Mouse (Mus musculus) cerebellum, postnatal 14 days (tissue): ENCODE data around the gene Egf.

Experiments
- DNase-seq, 2 experiments: peaks; one replicate each; pipeline ENCODE4 v3.0.0; 2021; ENCODE audit warnings: mixed read lengths in 2 of 2

Gene Egf

DNA sequence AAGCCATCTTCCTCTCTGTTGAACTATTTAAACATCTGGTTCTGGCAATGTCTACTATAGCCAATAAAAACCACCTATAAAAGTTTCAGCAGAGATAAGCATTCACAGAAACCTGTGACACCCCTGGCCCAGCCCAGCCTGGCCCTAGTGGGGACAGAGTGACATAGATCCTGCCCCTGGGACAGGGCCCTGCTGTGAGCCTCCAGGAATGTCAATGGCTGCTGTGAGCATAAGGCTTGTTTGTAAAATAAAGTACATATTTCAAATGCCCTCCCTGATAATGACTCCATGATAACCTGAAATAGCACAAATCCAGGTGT is 104.9 kb downstream of the Egf start:
- DNase-seq: no peak

DNA sequence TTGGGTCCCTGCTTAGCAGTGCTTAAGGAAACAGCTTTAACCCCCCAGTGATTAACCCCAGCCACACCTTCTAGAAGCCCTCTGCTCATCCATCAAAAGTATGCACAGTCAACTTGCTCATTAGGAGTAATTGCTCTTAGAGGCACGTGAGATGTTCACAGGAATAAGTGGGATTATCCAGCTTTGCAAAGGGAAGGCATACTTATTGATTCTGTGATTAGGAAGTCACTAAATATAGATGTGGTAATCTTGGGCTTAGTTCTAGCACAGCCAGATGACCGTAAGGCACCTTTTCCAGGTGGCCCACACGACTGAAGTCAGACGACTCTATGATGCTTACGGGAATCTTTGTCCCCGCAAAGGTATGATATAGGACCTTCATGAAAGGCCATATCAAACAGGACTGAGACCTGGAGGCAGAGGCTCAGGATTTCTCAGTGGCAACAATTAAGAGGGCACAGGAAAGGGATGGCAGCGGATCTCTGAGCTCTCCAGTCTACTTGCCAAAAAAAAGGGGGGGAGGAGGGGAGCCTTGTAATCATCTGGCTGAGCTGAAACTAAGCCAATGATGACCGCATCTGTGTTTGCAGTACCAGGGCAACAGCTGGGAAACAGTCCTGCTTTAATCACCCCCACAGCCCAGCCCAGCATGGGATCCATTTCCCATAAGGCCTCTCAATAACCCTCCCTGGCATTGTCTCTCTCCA is 105.4 kb downstream of the Egf start:
- peak in 1 of 2 experiments; percentile 37 for DNase-seq

DNA sequence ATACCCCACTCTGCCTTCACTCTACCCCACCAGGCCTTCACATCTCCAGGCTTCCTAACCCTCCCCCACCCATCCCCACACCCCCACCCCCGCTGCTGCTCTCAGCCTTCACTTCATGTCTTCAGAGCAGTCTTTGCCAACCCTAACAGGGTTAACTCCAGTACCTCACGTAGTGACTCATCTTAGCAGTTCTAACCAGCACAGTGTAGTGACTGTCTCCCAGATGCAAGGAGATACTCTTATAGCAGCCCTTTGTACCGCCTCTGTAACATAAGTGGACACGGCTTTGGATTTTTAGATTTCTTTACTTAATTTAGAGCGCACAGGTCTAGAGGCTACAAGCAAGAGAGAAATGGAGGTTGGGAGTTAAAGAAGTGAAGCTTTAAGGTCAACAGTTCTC is 106.5 kb downstream of the Egf start:
- DNase-seq: no peak

DNA sequence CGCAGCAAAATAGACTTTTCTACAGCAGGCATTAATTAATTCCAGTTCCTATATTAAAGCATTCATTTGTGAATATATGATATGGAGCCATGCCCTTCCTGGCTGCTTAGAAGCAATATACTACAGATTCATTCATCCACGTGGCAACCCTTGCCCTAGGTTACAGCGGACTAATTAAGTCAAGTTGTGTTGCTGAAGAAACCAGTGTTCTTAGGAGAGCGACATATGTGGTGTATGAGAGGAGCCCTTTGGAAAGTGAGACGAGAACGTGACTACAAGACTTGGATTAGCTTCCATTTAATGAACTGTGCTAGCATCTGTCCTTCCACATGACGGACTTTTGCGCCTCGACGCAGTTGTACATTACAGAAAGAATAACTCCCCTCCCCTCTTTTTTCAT is 107.8 kb downstream of the Egf start:
- DNase-seq: no peak

DNA sequence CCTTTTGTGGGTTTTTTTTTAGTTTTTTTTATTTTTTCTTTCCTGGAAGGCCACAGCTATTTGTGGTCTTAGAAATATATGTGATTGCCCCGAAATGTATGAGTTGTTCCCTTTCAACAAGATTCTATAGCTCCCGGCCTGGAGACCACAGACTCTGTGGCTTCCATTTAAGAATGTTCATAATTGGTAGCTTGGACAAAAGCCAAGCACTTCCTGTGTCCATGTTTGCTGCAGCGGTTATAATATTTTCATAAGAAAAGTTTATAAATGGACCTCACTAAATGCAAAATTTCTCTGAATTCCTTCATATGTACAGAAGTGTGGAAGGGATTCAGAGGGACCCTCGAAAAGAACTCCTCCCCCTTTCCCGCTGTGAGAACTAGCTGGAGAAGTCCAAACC is 108.3 kb downstream of the Egf start:
- DNase-seq: no peak

DNA sequence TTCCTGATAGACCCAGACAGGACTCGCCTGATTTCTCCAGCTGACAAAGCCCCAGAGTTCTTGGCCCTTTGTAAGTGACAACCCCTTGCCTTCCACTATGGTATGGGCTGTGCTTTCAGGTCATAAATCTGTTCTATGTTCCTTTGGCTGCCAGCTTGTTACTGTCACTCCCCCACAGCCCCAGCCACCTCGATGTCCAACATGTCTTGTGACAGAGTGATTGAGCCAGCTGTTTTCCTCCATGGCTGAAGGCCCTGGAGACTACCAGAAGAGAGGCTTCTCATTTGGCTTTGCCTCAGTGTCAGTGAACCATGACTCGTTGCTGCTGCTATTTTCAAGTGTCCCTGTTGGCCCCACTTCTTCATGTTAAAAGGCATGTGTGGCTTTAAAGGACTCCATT is 109.7 kb downstream of the Egf start:
- no peak for DNase-seq

DNA sequence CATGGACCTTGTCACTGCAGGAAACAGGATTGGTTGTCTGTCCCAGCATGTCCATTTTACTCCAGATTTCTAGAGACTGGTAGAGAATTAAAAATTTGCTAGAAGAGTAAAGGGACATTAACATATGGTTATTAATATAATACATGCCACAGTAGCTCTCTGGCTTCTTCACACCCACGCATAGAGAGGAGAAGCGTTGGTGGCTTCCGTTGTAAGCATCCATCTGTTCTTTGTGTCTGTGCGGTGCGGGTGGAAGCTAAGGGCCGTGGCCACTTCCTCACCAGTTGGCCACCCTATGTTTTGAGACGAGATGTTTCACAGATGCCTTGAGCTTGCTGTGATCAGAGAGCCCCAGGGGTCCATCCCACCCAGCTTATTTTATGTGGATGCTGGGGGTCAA is 113.5 kb downstream of the Egf start:
- DNase-seq: no peak

DNA sequence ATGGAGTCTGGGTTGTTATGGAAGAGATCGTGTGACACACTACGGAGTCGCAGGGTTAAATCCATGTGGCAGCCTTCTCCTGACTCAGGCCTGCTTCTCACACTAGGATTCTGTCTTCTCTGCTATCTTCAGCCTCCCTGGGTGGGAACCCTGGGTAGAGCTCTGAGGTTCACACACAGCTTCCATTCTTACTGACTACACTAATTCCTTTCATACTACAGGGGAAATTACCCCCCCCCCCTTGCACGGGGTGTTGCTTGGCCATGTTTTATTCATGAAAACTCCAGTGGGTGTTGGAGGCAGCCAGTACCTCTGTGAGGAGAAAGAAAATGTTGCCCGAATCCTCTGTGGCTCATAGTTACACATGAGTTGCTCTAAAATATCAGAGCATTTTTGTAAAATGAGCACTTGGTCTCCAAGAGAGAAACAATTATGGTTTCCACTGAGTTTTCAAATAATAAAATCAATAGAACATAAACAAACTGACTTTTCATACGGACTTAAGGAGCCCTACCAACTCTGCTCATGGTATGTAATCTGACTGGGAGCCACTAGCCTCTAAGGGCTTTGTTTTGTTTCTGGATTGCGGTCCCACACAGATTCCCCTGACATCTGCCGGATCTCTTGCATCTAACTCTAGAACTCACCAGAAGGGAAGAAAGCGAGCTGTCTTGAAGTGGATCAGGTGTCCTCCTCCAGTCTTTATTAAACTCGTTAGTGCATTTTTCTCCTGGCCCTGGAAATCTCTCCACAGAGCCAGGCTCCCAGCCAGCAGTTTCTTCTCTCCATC is 114.7 kb downstream of the Egf start:
- DNase-seq: no peak

DNA sequence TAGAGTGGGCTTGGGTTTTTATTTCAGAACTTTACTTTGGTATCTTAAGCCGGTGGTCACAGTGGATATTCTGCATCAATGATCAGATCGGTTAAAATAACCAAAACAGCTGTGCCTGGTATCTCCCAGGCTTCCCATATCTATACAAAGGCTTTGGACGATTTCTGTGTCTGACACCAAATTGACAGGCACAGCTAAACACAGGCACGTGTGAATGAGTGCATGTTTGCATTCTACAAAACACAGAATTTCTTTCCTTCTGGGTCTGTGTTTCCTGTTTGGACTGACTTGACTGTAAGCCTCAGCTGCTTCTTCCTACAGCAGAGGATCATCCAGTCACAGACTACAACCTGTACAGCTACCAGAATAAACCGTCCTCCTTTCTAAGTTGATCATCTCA is 115.4 kb downstream of the Egf start:
- DNase-seq: no peak

DNA sequence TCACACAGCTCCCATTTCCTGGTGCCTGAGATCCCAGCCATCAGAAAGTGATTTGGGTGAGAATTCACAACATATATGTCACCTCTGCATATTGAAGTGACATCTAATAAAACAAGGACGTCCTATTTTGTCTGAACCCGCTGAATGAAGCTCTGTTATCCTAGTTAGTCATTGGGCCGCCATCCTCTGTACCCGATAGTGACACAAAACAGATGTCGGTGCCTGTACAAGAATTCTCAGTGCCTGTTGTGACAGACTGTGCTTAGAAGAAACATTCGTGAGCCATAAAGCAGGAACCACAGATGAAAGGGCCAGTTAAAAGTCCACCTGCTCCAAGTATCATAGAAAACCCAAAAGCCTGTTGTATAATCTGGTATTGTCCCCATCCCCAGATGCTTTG is 117.7 kb downstream of the Egf start:
- no peak for DNase-seq

DNA sequence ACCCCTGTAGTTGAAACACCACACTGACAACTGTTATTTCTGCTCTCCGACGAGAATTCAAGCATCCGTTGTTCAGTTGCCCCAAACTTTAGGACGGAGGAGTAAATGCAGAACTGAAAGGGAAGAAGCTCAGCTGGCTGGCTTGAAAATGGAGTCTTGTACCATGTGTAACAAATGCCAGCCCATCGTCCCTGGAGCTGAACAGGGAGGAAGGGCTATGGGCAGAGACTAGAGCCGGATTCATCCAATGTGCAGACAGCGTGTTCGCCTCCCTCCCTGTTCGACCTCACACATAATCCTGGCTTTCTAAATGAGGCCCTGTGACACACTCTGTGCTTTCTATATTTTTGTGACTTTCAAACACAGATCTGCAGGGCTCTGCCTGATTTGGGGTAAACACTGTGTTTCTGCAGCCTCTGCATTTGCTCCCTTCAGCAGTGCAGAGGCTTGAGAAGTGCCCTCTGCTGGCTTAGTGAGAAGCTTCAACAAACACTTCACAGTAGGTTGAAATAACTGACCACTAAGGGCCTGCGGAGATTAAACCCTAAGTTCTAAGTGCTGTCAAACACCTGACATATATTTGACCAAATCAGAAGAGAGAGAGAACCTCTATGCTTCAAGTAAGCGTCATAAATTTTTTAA is 120.7 kb downstream of the Egf start:
- DNase-seq: peak; percentile 58 to 62

DNA sequence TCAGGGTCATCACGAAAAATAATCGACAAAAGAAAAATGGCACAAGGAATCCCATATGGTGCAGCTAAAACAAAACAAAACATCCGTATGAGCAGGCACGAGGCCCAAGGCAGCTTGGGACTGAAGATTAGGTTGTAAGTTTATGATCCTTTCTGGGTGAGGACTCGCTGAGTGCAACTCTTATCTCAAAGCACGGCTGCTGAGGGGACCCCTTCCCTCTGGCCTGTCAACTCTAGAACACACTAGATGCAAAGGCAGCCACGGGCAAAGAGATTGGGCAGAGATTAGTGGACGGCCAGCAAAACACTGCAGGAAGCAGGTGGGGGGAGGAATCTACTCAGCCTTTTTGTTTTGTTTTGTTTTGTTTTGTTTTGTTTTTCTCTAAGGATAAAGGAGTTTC is 121.6 kb downstream of the Egf start:
- no peak for DNase-seq

DNA sequence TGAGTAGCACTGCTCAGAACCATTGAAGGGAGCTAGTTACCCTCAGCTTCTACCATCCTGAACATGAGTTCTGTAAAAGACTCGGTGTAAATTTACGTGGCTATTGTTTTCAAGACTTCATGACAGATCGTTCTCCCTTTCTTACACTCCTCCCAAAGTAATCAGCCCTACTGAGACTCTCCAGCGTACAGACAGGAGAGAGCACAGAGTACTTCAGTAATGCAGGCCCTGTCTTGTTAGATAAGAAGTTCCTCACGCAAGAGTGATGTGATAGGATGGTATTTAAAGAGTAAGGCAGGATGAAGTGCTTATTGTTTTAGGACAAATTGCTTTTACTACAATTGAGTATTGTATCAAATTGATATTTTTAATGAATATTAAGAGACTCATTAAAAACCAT is 123.3 kb downstream of the Egf start:
- DNase-seq: no peak

DNA sequence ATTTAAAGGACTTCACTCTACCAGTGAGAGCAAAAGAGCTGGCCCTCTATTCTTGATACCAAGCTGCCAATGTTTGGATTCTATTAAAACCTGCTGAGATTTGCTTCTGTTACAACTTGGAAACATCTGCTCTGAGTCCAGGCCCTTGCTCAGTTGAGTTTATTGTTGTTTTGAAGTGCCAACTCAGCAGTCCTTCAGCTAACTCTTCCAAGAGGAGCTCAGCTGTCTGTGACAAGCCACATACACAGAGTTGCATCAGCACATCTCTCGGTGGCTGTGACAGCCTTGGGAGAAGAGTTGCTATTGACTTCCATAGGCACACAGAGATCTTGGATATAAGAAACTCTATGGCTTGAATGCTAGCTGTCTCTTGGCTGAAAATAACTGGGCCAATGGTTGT is 124.1 kb downstream of the Egf start:
- no peak for DNase-seq
